ENCODE assay signal across 9 mouse cellular contexts in the genomic region with DNA sequence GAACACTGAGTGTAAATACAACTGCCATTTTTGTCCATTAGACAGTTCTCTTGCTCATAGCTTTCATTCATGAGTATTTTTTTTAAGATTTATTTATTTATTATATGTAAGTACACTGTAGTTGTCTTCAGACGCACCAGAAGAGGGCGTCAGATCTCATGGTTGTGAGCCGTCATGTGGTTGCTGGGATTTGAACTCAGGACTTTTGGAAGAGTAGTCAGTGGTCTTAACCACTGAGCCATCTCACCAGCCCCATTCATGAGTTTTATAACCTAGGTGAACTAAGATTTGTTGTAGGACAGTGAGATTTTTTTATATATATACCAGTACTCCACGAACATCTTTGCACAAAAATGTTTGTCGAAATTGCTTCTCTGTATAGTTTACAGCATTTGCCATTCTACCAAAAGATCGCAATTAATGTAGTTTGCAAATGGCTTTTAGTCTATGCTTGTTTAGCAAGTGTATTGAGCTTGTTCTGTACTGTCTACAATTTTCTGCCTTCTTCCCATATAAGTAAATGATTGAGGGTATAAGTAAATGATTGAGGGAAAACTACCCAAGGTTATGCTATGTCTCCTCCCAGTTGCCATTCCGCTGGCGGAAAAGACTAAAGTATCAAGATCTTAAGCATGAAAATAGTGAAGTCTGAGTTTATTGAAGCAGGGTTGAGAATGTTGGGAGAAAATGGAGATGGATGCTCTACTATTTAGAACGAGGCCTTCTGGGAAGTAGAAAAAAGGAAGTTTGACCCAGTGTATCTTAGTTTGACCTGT. TPM values are rescaled to one million over a fixed set of nuclear protein-coding genes. Genes with fewer than 3 reads are reported as not detected.
A peak's percentile ranks its signal among the peaks of the same experiment; 100 is the strongest.
DNase-seq lines count a peak whose midpoint lies in the region; ATAC-seq and TF ChIP-seq lines count a peak whose summit lies in the region.
"Had no signal": no experiment of that assay in that cellular context is flagged by ENCODE, and none has a peak within 500 bp of the region (broad histone marks: within the 10 kb centered on the region; RNA-seq: fewer than 3 reads in every experiment).

No protein-coding gene starts in this region.

- H3K4me3 ChIP-seq in lung, embryonic 14.5 days (ENCODE audit: low read depth, low read length) = no peak overlapping the region
- H3K4me3 ChIP-seq in bone marrow macrophage, adult 2 months (ENCODE audit: insufficient read depth, low read length) = no peak overlapping the region
- no peak overlapping the region for H3K4me3 ChIP-seq in intestine, embryonic 14.5 days (ENCODE audit: low read depth, low read length)
- no peak overlapping the region for H3K4me3 ChIP-seq in liver, embryonic 16.5 days (ENCODE audit: low read depth, low read length)
- no peak overlapping the region for H3K4me3 ChIP-seq in cerebellum, adult 2 months (replicated peaks; ENCODE audit: insufficient read depth, low read depth, low read length)

- no peak overlapping the region for H3K9ac ChIP-seq in lung, embryonic 14.5 days
- H3K9ac ChIP-seq in intestine, embryonic 14.5 days (ENCODE audit: low read length) = no peak overlapping the region
- H3K9ac ChIP-seq in liver, embryonic 16.5 days (ENCODE audit: low read depth, low read length) = no peak overlapping the region

- TF ChIP-seq POLR2A in bone marrow macrophage, adult 2 months (IDR thresholded peaks at IDR 0.05; ENCODE audit: borderline replicate concordance, low read depth, low read length) = no peak
- no peak for TF ChIP-seq POLR2A in cerebellum, adult 2 months (IDR thresholded peaks at IDR 0.05; ENCODE audit: borderline replicate concordance, insufficient read depth, low read length)

- DNase-seq in lung, embryonic 14.5 days = no peak
- DNase-seq in lung, postnatal 14 days = no peak
- DNase-seq in intestine, embryonic 14.5 days (ENCODE audit: low spot score) = no peak
- DNase-seq in cerebellum, adult 2 months = no peak
- no peak for DNase-seq in gastrocnemius, postnatal 14 days
- DNase-seq: gastrocnemius, postnatal 25 days; thymus, postnatal 14 days had no signal

- intact Hi-C loops in gastrocnemius, postnatal 14 days (cut with DNase I; ENCODE audit: low total_unique reads) = loop anchor here (10.0 kb wide), 1 partner anchor 52 kb away; the partner anchor contains the start of gene Rbm25

- peaks cover 16% of the 10 kb centered on the region for H3K36me3 ChIP-seq in lung, embryonic 14.5 days (ENCODE audit: insufficient read depth)
- H3K36me3 ChIP-seq in intestine, embryonic 14.5 days (ENCODE audit: control insufficient read depth, insufficient read depth, low read length) = peaks cover 18% of the 10 kb centered on the region
- peaks cover 7% of the 10 kb centered on the region for H3K36me3 ChIP-seq in liver, embryonic 16.5 days (ENCODE audit: control insufficient read depth, insufficient read depth)

- H3K4me2 ChIP-seq in lung, embryonic 14.5 days = no peak overlapping the region
- H3K4me2 ChIP-seq in intestine, embryonic 14.5 days (ENCODE audit: low read length) = no peak overlapping the region
- H3K4me2 ChIP-seq in liver, embryonic 16.5 days (ENCODE audit: low read depth, low read length) = no peak overlapping the region

- H3K4me1 ChIP-seq in lung, embryonic 14.5 days (ENCODE audit: insufficient read depth) = 0 out of 2 replicates have a peak, but pooled peaks cover 4% of the 10 kb centered on the region
- H3K4me1 ChIP-seq in bone marrow macrophage, adult 2 months (ENCODE audit: control insufficient read depth, insufficient read depth, low read length) = peaks cover 16% of the 10 kb centered on the region
- H3K4me1 ChIP-seq in intestine, embryonic 14.5 days (replicated peaks; ENCODE audit: control insufficient read depth, insufficient read depth, low read length) = peaks cover 14% of the 10 kb centered on the region
- H3K4me1 ChIP-seq in liver, embryonic 16.5 days (ENCODE audit: control insufficient read depth, low read depth, low read length) = peaks cover 12% of the 10 kb centered on the region
- H3K4me1 ChIP-seq in cerebellum, adult 2 months (ENCODE audit: control insufficient read depth, insufficient read depth, low read length) = no peaks in the 10 kb centered on the region; the same call in 1 of the 2 replicates

- TF ChIP-seq CTCF in lung, embryonic 14.5 days (IDR thresholded peaks at IDR 0.05; ENCODE audit: low read depth) = no peak
- TF ChIP-seq CTCF in bone marrow macrophage, adult 2 months (IDR thresholded peaks at IDR 0.05; ENCODE audit: low read depth, low read length) = no peak
- no peak for TF ChIP-seq CTCF in cerebellum, adult 2 months (IDR thresholded peaks at IDR 0.05; ENCODE audit: borderline replicate concordance, insufficient read depth, low read depth, low read length)

- H3K27ac ChIP-seq in lung, embryonic 14.5 days (ENCODE audit: low read depth) = peak overlapping the region; percentile 90; the same call in 1 of the 2 replicates
- peak overlapping the region; percentile 87 for H3K27ac ChIP-seq in bone marrow macrophage, adult 2 months (ENCODE audit: insufficient read depth, low read depth, low read length)
- H3K27ac ChIP-seq in intestine, embryonic 14.5 days (ENCODE audit: low read depth) = peak overlapping the region; percentile 93; the same call in 1 of the 2 replicates
- peak overlapping the region; percentile 98; the same call in 1 of the 2 replicates for H3K27ac ChIP-seq in liver, embryonic 16.5 days (ENCODE audit: low read length)
- no peak overlapping the region for H3K27ac ChIP-seq in cerebellum, adult 2 months (ENCODE audit: insufficient read depth, low read length)

- no peaks in the 10 kb centered on the region for H3K9me3 ChIP-seq in lung, embryonic 14.5 days (ENCODE audit: low read depth, low read length)
- H3K9me3 ChIP-seq in intestine, embryonic 14.5 days (ENCODE audit: control insufficient read depth, low read length) = no peaks in the 10 kb centered on the region
- H3K9me3 ChIP-seq in liver, embryonic 16.5 days (replicated peaks; ENCODE audit: control insufficient read depth, low read length) = no peaks in the 10 kb centered on the region

- no peak for ATAC-seq in lung, embryonic 14.5 days (ENCODE audit: insufficient read depth)
- no peak for ATAC-seq in intestine, embryonic 14.5 days (replicated peaks; ENCODE audit: low FRiP score, low TSS enrichment, low read depth)
- no peak for ATAC-seq in liver, embryonic 16.5 days (ENCODE audit: low read depth)

- no peaks in the 10 kb centered on the region for H3K27me3 ChIP-seq in lung, embryonic 14.5 days (ENCODE audit: insufficient read depth, low read length)
- no peaks in the 10 kb centered on the region for H3K27me3 ChIP-seq in intestine, embryonic 14.5 days (replicated peaks; ENCODE audit: control insufficient read depth, insufficient read depth, low read length)
- H3K27me3 ChIP-seq in liver, embryonic 16.5 days (ENCODE audit: control insufficient read depth, insufficient read depth, low read depth, low read length) = no peaks in the 10 kb centered on the region
- H3K27me3 ChIP-seq in cerebellum, adult 2 months (ENCODE audit: control insufficient read depth, insufficient read depth, low read length) = no peaks in the 10 kb centered on the region

- WGBS in lung, embryonic 14.5 days = 87% methylated on average over 9 of the region's 9 CpGs
- WGBS in intestine, embryonic 14.5 days = 88% methylated on average over 9 of the region's 9 CpGs
- WGBS in liver, embryonic 16.5 days (ENCODE audit: insufficient replicate concordance) = 79% methylated on average over 9 of the region's 9 CpGs
- 92% methylated on average over 9 of the region's 9 CpGs for WGBS in cerebellum, adult 2 months

RNA-seq across cellular contexts. Expression of gene Psen1, which starts 1.2 kb away (rescaled TPM):
- 61.3 and 62.2 TPM in 2 replicates for polyA plus RNA-seq in lung, embryonic 14.5 days (2014; fragmentation: Nextera tagmentation; extraction: Ambion mirVana)
- 83.6 and 85.8 TPM in 2 replicates for polyA plus RNA-seq in bone marrow macrophage, adult 2 months (2012; ENCODE audit: insufficient read depth, insufficient read length, missing spikeins)
- 87.6 and 92.7 TPM in 2 replicates for polyA plus RNA-seq in intestine, embryonic 14.5 days (2014; fragmentation: Nextera tagmentation; extraction: Ambion mirVana)
- polyA plus RNA-seq in liver, embryonic 16.5 days (2015; fragmentation: Nextera tagmentation; extraction: Ambion mirVana) = 19.2 and 22.5 TPM in 2 replicates
- polyA plus RNA-seq in cerebellum, adult 2 months (2012; rRNA removed) = 45.5 and 46.6 TPM in 2 replicates
- 10 to 100 TPM; 23.3 to 28.6 TPM for total RNA-seq in gastrocnemius, postnatal 14 days (2021)

RNA-seq across cellular contexts. Expression of gene Rbm25, which starts 55.7 kb away (rescaled TPM):
- 254 and 260 TPM in 2 replicates for polyA plus RNA-seq in lung, embryonic 14.5 days (2014; fragmentation: Nextera tagmentation; extraction: Ambion mirVana)
- polyA plus RNA-seq in bone marrow macrophage, adult 2 months (2012; ENCODE audit: insufficient read depth, insufficient read length, missing spikeins) = 167 and 202 TPM in 2 replicates
- 232 and 252 TPM in 2 replicates for polyA plus RNA-seq in intestine, embryonic 14.5 days (2014; fragmentation: Nextera tagmentation; extraction: Ambion mirVana)
- 82.1 and 83.0 TPM in 2 replicates for polyA plus RNA-seq in liver, embryonic 16.5 days (2015; fragmentation: Nextera tagmentation; extraction: Ambion mirVana)
- 159 and 191 TPM in 2 replicates for polyA plus RNA-seq in cerebellum, adult 2 months (2012; rRNA removed)
- total RNA-seq in gastrocnemius, postnatal 14 days (2021) = 10 to 100 TPM; 42.3 to 49.0 TPM
